Comparison of ENCODE assay signal across 16 mouse cellular contexts in genomic region chr7:24897224-24897623, GRCm38 (mm10). TPM values are rescaled to one million over a fixed set of nuclear protein-coding genes. Genes with fewer than 3 reads are reported as not detected.
DNase-seq lines count a peak whose midpoint lies in the region; ATAC-seq and TF ChIP-seq lines count a peak whose summit lies in the region.
"Had no signal": no experiment of that assay in that cellular context is flagged by ENCODE, and none has a peak within 500 bp of the region (broad histone marks: within the 10 kb centered on the region; RNA-seq: fewer than 3 reads in every experiment).

Gene Cd79a (plus strand): TSS chr7:24897381.

- H3K27ac ChIP-seq in liver, embryonic 16.5 days (ENCODE audit: low read length): no peak within 1 kb of the TSS
- H3K27ac ChIP-seq in liver, embryonic 12.5 days: no peak within 1 kb of the TSS
- H3K27ac ChIP-seq in ES-Bruce4 (ENCODE audit: insufficient read depth, low read length): no peak within 1 kb of the TSS
- no peak within 1 kb of the TSS for H3K27ac ChIP-seq in midbrain, embryonic 14.5 days (replicated peaks; ENCODE audit: low read depth, low read length)
- H3K27ac ChIP-seq: heart, embryonic 15.5 days; hindbrain, embryonic 13.5 days had no signal

- no peaks in the 10 kb centered on the region for H3K27me3 ChIP-seq in liver, embryonic 16.5 days (ENCODE audit: control insufficient read depth, insufficient read depth, low read depth, low read length)
- H3K27me3 ChIP-seq in liver, embryonic 12.5 days (replicated peaks): no peaks in the 10 kb centered on the region
- H3K27me3 ChIP-seq in ES-Bruce4 (ENCODE audit: control insufficient read depth, insufficient read depth, low read length, poor library complexity, severe bottlenecking): no peaks in the 10 kb centered on the region
- H3K27me3 ChIP-seq in midbrain, embryonic 14.5 days (ENCODE audit: control insufficient read depth, insufficient read depth, low read length): no peaks in the 10 kb centered on the region
- H3K27me3 ChIP-seq: heart, embryonic 15.5 days; hindbrain, embryonic 13.5 days had no signal

- TF ChIP-seq POLR2A in ES-Bruce4 (IDR thresholded peaks at IDR 0.05; ENCODE audit: insufficient read depth, low read length): no peak

- intact Hi-C loops in heart, postnatal 36 days (cut with DNase I): no loop called here

- no peaks in the 10 kb centered on the region for H3K36me3 ChIP-seq in liver, embryonic 16.5 days (ENCODE audit: control insufficient read depth, insufficient read depth)
- no peaks in the 10 kb centered on the region for H3K36me3 ChIP-seq in liver, embryonic 12.5 days
- H3K36me3 ChIP-seq in ES-Bruce4 (ENCODE audit: control insufficient read depth, insufficient read depth, low read length, poor library complexity, severe bottlenecking): no peaks in the 10 kb centered on the region
- H3K36me3 ChIP-seq in midbrain, embryonic 14.5 days (ENCODE audit: control insufficient read depth, insufficient read depth, low read length): no peaks in the 10 kb centered on the region
- H3K36me3 ChIP-seq: heart, embryonic 15.5 days; hindbrain, embryonic 13.5 days had no signal

- no peak within 1 kb of the TSS for H3K4me3 ChIP-seq in liver, embryonic 16.5 days (ENCODE audit: low read depth, low read length)
- no peak within 1 kb of the TSS for H3K4me3 ChIP-seq in liver, embryonic 12.5 days
- peak within 1 kb of the TSS; percentile 11 for H3K4me3 ChIP-seq in ES-Bruce4 (ENCODE audit: low read depth, low read length)
- no peak within 1 kb of the TSS for H3K4me3 ChIP-seq in midbrain, embryonic 14.5 days (replicated peaks; ENCODE audit: low read depth, low read length)
- H3K4me3 ChIP-seq: heart, embryonic 15.5 days; hindbrain, embryonic 13.5 days had no signal

- peak; percentile 38; the same call in 1 of the 2 replicates for ATAC-seq in liver, embryonic 16.5 days (ENCODE audit: low read depth)
- ATAC-seq in liver, embryonic 12.5 days: no peak
- ATAC-seq in midbrain, embryonic 14.5 days (ENCODE audit: low FRiP score, low TSS enrichment): no peak
- ATAC-seq: forebrain, postnatal 0 days; intestine, postnatal 0 days; midbrain, embryonic 16.5 days had no signal

- no peak for DNase-seq in large intestine, adult 2 months (ENCODE audit: low read depth, low spot score)
- peak; percentile 94 to 95 for DNase-seq in spleen, postnatal 36 days (ENCODE audit: low spot score in 2 of 2)
- DNase-seq in heart, postnatal 36 days: no peak
- no peak for DNase-seq in midbrain, embryonic 14.5 days
- DNase-seq: cerebellum, adult 2 months; forebrain, postnatal 0 days; kidney, postnatal 4 days; right cerebral cortex, adult 18-20 months; thymus, postnatal 4 days had no signal

- no peak within 1 kb of the TSS for H3K9ac ChIP-seq in liver, embryonic 16.5 days (ENCODE audit: low read depth, low read length)
- no peak within 1 kb of the TSS for H3K9ac ChIP-seq in liver, embryonic 12.5 days
- H3K9ac ChIP-seq in ES-Bruce4 (ENCODE audit: low read depth, poor library complexity, severe bottlenecking): peak within 1 kb of the TSS; percentile 15; the same call in 1 of the 2 replicates
- no peak within 1 kb of the TSS for H3K9ac ChIP-seq in midbrain, embryonic 14.5 days (replicated peaks; ENCODE audit: low read length)
- H3K9ac ChIP-seq: forebrain, postnatal 0 days; heart, embryonic 15.5 days; hindbrain, embryonic 13.5 days had no signal

- no peak within 1 kb of the TSS for H3K4me2 ChIP-seq in liver, embryonic 16.5 days (ENCODE audit: low read depth, low read length)
- no peak within 1 kb of the TSS for H3K4me2 ChIP-seq in liver, embryonic 12.5 days
- no peak within 1 kb of the TSS for H3K4me2 ChIP-seq in midbrain, embryonic 14.5 days (ENCODE audit: low read length)
- H3K4me2 ChIP-seq: heart, embryonic 15.5 days; hindbrain, embryonic 13.5 days had no signal

- WGBS in liver, embryonic 16.5 days (ENCODE audit: insufficient replicate concordance): 55% methylated on average over 12 of the region's 12 CpGs
- 62% methylated on average over 12 of the region's 12 CpGs for WGBS in liver, embryonic 12.5 days (ENCODE audit: insufficient replicate concordance)
- WGBS in large intestine, adult 2 months: 64% methylated on average over 12 of the region's 12 CpGs
- 85% methylated on average over 12 of the region's 12 CpGs for WGBS in midbrain, embryonic 14.5 days

- no peak for TF ChIP-seq CTCF in ES-Bruce4 (IDR thresholded peaks at IDR 0.05; ENCODE audit: low read depth, low read length)

- H3K4me1 ChIP-seq in liver, embryonic 16.5 days (ENCODE audit: control insufficient read depth, low read depth, low read length): peaks cover 6% of the 10 kb centered on the region
- H3K4me1 ChIP-seq in liver, embryonic 12.5 days: peaks cover 20% of the 10 kb centered on the region
- no peaks in the 10 kb centered on the region for H3K4me1 ChIP-seq in ES-Bruce4 (ENCODE audit: control insufficient read depth, insufficient read depth, low read length)
- H3K4me1 ChIP-seq in midbrain, embryonic 14.5 days (ENCODE audit: control insufficient read depth, insufficient read depth, low read length): no peaks in the 10 kb centered on the region

- H3K9me3 ChIP-seq in liver, embryonic 16.5 days (replicated peaks; ENCODE audit: control insufficient read depth, low read length): no peaks in the 10 kb centered on the region
- H3K9me3 ChIP-seq in liver, embryonic 12.5 days (replicated peaks): no peaks in the 10 kb centered on the region
- H3K9me3 ChIP-seq in ES-Bruce4 (replicated peaks; ENCODE audit: control insufficient read depth, insufficient read depth, low read length, poor library complexity, severe bottlenecking): no peaks in the 10 kb centered on the region
- no peaks in the 10 kb centered on the region for H3K9me3 ChIP-seq in midbrain, embryonic 14.5 days (ENCODE audit: control insufficient read depth, low read length)
- H3K9me3 ChIP-seq: heart, embryonic 15.5 days; hindbrain, embryonic 13.5 days had no signal

- TF ChIP-seq EP300 in ES-Bruce4 (IDR thresholded peaks at IDR 0.05; ENCODE audit: insufficient read depth, low read depth, low read length): no peak

RNA-seq across cellular contexts. Expression of gene Cd79a, which starts in this region (rescaled TPM):
- polyA plus RNA-seq in liver, embryonic 16.5 days (2015; fragmentation: Nextera tagmentation; extraction: Ambion mirVana): 10.5 and 13.9 TPM in 2 replicates
- polyA plus RNA-seq in liver, embryonic 12.5 days (2016; fragmentation: Nextera tagmentation; extraction: Ambion mirVana): 0.12 TPM in 1 of 2 replicates, not detected in the other
- 2.8 and 2.9 TPM in 2 replicates for polyA plus RNA-seq in ES-Bruce4 (2011; ENCODE audit: insufficient read depth, insufficient read length, low read depth, missing spikeins)
- 60.4 and 84.9 TPM in 2 replicates for polyA plus RNA-seq in large intestine, adult 2 months (2012; rRNA removed)
- 1 to 10 TPM; 1.7 to 2.5 TPM for total RNA-seq in heart, postnatal 36 days (2021)
- 0.28 TPM in 1 of 2 replicates, not detected in the other for polyA plus RNA-seq in midbrain, embryonic 14.5 days (2014; fragmentation: Nextera tagmentation; extraction: Ambion mirVana)

Comparison
In these comparisons a context has a peak if more than half of its experiments do, and no peak if none do; other contexts are left out.
1. DNase-seq: peak in spleen, postnatal 36 days (2 of 2); none in large intestine, adult 2 months (single experiment), heart, postnatal 36 days (0 of 2) and midbrain, embryonic 14.5 days (single experiment).